Mouse (Mus musculus) spleen, embryonic (tissue): ENCODE measurements around the gene Icam5.
"Not testable (repeated sequence)": the region's sequence is repeated elsewhere in the genome, so short reads cannot be mapped to it uniquely, and the experiment has no call there.

Experiments
- CTCF ChIA-PET: fragments of 350-600 bp; sonication (Branson Sonifier 250); formaldehyde crosslinking; loops from one replicate; lab custom pipeline; 2022; lab: Charles Lee

The Icam5 gene

DNA sequence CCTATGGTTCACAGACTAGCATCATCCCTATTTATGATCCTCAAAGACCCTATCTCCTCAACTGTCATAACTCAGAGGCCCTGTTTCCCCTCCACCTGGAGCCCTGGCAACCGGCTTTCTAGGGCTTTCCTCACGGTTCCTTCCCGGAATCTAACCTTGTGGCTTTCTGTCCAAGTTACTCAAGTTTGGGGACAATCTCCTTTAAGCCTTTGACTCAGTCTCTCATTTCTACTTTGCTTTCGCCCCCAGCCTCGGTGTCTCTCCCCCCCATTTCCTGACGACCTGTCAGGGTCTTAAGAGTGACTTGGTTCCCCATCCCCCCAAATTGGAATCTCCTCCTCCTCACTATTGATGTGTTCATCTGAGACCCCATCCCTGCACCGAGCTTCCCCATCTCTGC is 618 bp downstream of the Icam5 start:
- CTCF ChIA-PET: interaction anchor here (0.7 kb wide), 1 partner anchor 187 kb away, joined by 6 read pairs; no protein-coding TSS in a partner anchor

DNA sequence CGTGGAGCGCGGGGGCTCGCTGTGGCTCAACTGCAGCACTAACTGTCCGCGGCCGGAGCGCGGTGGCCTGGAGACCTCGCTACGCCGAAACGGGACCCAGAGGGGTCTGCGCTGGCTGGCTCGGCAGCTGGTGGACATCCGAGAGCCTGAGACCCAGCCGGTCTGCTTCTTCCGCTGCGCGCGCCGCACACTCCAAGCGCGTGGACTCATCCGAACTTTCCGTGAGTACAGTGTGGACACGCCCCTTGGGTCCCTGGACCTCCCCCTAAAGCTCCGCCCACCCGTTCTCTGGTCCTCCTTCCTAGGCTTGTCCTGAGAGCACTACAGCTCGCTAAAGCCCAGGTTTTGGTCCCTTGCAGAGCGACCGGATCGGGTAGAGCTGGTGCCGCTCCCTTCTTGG is 1.3 kb downstream of the Icam5 start:
- CTCF ChIA-PET: interaction anchor here (0.6 to 0.7 kb wide), 3 partner anchors 118 to 190 kb away, joined by 3 to 9 read pairs (median 6); no protein-coding TSS in a partner anchor

DNA sequence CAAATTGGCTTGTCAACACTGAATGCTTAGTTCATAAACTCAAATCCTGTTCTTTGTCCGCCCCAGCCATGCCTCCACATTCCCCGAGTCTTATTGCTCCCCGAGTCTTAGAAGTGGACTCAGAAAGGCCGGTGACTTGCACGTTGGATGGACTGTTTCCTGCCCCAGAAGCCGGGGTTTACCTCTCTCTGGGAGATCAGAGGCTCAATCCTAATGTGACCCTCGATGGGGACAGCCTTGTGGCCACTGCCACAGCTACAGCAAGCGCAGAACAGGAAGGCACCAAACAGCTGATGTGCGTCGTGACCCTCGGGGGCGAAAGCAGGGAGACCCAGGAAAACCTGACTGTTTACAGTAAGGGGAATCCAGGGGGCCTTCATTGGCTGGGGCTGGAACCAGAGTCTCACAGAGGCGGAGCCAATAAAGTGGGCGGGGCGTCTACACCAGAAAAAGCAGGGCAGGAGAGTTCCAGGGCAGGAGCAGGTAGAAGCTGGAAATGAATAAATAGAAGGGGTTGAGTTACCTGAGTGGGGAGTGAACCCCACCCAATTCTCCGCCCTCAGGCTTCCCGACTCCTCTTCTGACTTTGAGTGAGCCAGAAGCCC is 2.7 kb downstream of the Icam5 start:
- CTCF ChIA-PET: no interaction called here

DNA sequence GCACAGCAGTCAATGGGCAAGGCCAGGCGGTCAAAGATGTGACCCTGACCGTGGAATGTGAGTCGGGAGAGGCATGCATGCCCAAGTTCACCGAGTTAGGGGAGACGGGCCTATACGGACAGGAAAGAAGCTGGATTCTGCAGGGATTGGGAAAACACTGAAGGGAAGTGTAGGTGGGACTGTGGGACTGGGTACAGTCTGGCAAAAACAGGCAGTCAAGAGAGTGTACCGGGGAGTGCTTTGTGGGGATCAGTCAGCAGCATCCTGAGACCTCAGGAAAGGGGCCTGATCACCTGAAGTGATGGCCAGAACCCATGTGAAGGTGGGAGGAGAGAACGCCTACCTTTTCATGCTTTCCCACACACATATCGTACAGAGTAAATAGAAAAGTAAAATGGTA is 3.7 kb downstream of the Icam5 start:
- CTCF ChIA-PET: interaction anchor here (0.5 kb wide), 1 partner anchor 66 kb away, joined by 3 read pairs; no protein-coding TSS in a partner anchor

DNA sequence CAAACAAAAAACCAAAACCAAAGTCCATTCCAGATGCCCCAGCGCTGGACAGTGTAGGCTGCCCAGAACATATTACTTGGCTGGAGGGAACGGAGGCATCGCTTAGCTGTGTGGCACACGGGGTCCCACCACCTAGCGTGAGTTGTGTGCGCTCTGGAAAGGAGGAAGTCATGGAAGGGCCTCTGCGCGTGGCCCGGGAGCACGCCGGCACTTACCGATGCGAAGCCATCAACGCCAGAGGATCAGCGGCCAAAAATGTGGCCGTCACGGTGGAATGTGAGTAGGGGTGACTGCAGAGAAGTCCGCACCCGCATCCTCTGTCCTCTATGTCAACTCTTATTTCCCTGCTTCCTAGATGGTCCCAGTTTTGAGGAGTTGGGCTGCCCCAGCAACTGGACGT is 4.3 kb downstream of the Icam5 start:
- CTCF ChIA-PET: no interaction called here

DNA sequence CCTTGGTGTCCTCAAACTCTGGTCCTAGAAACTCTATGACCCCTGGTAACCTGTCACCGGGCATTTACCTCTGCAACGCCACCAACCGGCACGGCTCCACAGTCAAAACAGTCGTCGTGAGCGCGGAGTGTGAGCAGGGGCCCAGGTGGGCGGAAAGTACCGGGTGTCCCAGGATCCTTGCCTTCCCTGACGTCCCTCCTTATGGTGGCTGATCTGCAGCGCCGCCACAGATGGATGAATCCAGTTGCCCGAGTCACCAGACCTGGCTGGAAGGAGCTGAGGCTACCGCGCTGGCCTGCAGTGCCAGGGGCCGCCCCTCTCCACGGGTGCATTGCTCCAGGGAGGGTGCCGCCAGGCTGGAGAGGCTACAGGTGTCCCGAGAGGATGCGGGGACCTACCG is 4.8 kb downstream of the Icam5 start:
- CTCF ChIA-PET: no interaction called here

DNA sequence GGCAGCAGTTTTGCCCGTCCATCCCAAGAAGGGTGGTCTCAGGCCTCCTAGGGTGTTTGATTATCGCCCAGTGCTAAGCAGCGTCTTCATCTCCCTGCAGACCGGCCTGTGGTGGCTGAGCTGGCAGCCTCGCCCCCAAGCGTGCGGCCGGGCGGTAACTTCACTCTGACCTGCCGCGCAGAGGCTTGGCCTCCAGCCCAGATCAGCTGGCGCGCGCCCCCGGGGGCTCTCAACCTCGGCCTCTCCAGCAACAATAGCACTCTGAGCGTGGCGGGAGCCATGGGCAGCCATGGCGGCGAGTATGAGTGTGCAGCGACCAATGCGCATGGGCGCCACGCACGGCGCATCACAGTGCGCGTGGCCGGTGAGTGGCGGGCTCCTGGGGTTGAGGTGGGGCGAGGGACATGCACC is 5.6 kb downstream of the Icam5 start:
- CTCF ChIA-PET: interaction anchor here (0.6 kb wide), 1 partner anchor 387 kb away, joined by 3 read pairs; the partner anchor contains the start of gene Dnm2

DNA sequence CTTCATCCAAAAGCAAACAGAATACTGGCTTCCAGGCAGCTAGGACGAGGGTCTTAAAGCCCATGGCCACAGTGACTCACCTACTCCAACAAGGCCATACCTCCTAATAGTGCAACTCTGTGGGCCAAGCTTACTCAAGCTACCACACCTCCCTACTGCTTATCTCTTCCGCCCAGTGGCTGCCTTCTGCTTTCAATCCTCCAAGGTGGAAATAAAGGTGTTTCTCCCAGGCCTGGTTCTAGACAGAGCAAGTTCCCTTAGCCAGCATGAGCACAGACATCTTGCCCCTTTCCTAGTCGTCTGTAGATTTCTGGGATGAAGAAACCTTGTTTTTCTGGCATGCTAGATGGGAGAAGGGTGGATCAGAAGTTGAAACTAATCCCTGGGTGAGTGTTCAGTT is 7.9 kb downstream of the Icam5 start:
- CTCF ChIA-PET: no interaction called here

DNA sequence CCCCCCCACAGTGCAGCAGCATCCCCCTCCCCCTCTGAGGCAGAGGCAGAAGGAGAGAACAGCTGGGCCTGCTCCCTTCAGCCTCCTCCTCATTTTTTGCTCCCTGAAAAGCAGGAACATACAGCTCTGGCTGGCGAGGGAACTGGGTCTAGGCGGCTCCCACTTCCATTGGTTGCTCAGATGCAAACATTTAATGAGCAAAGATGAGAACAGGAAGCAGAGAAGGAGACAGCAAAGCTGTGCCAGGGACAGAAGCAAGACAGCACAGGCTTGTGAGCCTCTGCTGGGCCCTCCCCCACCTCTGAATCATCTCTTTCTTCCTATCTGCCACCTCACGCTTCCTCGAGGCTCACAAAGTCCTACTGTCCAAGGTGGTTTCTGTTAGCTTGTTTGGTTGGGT is 9.4 kb downstream of the Icam5 start:
- CTCF ChIA-PET: no interaction called here

DNA sequence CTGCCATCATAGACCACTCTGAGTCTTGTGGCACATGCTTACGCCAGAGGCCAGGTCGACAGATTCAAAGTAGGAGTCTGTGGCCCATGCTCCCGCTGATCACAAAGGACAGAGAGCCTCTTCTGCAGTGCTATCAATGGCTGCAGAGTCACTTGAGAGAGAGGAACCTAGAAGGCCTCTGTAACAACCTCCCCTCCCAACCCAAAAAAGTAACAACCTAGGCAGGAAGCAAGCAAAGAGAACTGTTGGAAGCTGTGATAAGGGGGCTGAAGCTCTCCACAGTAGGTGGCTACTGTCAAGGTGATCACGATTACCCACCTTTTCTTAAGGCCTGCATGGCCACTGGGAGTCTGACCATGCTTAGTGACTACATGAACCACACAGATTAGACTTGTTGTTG is 11.7 kb downstream of the Icam5 start:
- CTCF ChIA-PET: no interaction called here

DNA sequence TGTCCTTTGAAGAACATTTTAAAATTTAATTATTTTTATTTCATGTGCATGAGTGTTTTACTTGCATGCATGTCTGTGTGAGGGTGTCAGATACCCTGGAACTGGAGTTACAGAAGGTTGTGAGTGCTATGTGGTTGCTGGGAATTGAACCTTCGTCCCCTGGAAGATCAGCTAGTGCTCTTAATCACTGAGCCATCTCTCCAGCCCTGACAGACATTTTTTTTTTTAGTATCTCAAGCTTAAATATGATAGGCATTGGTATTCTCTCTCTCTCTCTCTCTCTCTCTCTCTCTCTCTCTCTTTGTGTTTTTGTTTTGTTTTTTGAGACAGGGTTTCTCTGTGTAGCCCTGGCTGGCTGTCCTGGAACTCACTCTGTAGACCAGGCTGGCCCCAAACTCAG is 12.9 kb downstream of the Icam5 start:
- CTCF ChIA-PET: not testable (repeated sequence)

DNA sequence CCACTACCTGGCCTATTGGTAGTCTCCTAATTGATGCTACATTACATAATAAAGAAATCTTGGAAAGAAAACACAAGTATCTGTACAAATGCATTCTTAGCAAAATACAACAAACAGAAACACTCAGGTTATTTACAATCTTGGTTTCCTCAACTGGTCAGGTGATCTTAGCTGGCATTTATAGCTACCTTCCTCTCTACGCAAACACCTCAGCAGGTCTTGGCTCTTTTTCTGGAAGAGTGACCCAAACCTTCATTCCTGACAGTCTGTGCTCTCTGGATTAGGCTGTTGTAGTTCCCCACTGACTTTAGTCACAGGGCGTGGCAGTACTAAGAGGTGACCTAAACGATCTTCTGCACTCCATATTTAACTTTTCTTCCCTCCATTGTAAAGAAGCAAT is 13.4 kb downstream of the Icam5 start:
- CTCF ChIA-PET: no interaction called here

DNA sequence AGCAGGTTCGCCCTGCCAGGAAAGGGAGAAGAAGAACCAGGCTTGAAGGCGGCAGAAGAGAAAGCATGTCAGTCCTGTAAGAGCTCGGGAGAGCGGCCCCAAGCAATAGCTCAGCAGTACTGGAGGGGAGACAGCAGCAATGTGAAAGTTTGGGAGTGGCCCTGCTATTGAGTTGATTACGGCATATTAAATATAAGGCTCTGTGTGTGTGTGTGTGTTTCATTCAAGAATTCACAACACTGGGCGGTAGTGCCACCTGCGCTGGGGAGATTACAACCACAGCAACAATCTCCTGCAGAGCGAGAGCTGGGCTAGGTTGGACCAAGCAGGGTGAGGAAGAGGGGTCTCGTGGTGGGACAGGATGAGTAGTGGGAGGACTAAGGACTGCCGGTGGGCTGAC is 19.7 kb downstream of the Icam5 start:
- CTCF ChIA-PET: no interaction called here

DNA sequence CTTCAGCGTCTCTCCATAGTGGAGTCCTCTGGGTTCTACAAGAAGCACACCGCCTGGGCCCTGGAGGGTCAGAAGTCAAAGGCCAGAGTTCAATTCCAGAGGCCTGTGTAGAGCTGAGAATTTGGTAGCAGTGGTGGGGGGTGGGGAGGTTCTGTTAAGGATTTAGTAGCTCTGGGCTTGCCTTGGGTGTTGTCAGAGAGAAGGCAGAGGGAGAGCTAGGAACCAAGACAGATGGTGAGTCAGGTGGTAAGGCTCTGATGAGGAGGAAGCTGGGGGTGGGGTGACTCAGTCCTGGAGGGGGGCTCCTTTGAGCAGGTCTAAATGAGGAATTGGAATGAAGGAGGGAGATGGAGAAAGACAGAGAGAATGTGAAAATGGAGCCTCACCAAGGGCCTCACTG is 31.1 kb downstream of the Icam5 start:
- CTCF ChIA-PET: no interaction called here

DNA sequence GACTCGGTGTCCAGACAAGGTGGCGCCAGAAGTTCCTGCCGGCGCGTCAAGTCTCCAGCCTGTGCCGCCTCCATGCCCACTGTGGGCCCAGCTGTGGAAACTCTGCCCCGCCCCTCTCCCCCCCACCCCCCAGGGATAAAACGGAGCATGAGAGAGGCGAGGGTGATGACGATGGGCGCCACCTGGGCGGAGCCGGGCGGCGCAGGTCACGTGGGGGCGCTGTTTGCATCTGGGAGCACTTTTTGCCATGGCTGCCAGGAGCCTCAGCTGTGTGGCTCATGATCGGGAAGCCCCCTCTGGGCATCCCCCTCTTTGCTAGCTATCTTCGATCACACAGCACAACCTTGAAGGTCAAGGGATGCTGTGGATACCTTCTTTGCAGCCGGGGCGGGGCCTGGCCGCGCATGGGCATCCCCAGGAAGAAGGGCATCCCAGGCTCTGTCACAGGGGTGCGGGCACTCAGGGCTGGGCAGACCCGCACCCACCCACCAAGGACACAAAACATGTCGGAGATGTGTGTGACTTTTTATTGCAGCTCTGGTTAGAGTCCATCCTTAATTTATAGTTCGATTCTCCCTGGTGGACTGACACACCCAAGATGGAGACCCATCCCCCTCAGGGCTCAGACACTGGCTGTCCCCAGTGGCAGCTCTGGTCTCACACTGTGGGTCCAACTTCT is 35.3 kb downstream of the Icam5 start, which contains the start of gene Zglp1:
TSS of gene Zglp1 (minus strand) at position 88 of the 679 bp plus-strand sequence.
- CTCF ChIA-PET: interaction anchor here (0.5 kb wide), 1 partner anchor 56 kb away, joined by 6 read pairs; no protein-coding TSS in a partner anchor

DNA sequence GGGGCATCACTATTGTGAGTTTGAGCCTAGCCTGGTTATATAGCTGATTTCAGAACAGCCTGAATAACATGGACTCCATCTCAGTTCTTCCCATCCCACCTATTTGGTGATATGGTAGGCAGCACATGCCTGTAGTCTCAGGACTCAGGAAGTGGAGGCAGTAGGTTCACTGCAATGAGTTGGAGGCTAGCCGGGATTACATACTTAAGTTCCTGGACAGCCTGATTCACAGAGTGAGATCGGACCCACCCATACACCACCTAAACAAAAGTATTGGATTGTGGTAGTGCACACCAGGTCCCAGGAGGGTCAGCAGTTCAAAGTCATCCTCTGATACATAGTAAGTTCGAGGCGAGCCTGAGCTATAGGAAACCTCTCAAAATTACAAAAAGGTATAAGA is 40.8 kb downstream of the Icam5 start:
- CTCF ChIA-PET: interaction anchor here (0.6 kb wide), 1 partner anchor 42 kb away, joined by 3 read pairs; no protein-coding TSS in a partner anchor

DNA sequence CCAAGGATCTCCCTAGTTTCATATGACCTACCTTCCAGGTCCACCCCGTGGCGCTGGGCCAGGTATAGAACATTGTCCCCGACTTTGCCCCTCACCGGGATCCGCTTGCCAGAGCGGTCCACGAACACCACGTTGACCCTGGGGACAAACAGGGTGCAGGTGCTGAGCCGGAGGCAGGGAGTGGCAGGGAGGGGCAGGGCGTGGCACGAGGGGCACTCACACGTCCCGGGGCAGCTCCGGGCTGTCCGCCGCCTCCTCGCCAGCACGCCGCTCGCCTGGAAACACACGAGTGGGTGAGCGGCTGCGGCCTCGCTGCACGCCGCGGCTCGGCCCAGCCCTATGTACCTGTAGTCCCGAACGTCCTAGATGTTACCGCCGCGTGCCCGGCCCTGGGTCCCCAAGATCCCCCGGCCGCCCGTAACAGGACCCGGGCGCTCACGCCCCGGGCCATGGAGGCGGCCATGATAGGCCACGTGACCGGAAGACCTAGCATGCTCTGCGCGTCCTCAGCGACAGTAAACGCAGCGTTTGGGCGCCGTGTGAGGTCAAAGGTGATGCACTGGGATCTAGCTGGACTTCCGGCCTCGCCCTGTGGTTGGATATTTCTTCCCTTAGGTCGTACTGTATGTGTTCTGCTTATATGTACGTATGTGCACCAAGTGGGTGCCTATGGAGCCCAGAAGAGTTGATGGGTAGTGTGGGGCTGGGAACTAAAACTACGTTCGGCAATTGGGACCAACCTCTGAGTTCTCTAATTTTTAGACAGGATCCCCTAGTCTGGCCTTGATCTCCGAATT is 41.4 kb downstream of the Icam5 start, which contains the start of the genes Gm49373 and Fdx1l:
TSS of gene Gm49373 (minus strand) at position 53 of the 797 bp plus-strand sequence.
TSS of gene Fdx1l (minus strand) at position 571 of the 797 bp plus-strand sequence.
- CTCF ChIA-PET: interaction anchor here (0.6 kb wide), 3 partner anchors 35 to 46 kb away, joined by 3 to 16 read pairs (median 3); no protein-coding TSS in a partner anchor

DNA sequence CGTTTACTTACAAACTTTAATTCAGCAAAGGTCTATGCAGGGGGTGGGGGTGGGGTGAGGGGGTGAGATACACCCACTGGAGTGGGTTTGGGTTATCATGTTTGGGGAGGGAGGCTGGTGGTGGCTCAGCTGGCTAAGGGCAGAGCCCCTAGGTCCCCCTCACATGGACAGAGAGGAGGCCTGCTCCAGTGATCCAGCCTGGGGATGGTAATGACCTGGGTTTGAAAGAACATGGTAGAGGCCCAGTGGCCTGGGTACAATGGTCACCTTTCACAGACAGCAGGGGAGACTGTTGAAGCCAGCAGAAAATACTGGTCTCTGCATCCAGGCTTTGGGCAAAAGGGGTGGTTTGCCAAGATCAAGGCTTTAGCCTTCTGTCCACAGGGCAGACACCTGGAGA is 42.3 kb downstream of the Icam5 start:
- CTCF ChIA-PET: interaction anchor here (0.6 kb wide), 2 partner anchors 34 to 47 kb away, joined by 3 to 16 read pairs; no protein-coding TSS in a partner anchor

DNA sequence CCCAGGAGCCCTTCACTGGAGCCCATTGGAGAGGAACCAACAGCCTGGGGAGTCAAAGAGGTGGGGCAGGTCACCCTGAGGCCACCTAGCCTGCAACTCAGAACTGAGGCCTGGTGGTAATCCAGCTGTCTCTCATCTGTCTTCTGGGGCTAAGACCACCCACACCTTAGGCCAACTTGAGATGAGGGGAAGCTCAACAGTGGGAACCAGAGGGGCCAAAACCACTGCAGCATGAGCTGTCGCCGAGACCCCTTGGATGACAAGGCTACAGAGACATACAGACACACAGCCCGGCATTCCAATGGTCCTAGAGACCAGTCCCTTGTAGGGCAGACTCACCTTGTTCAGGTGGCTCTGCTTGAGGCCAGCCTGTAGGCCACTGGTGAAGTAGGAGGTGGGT is 43.8 kb downstream of the Icam5 start:
- CTCF ChIA-PET: no interaction called here

DNA sequence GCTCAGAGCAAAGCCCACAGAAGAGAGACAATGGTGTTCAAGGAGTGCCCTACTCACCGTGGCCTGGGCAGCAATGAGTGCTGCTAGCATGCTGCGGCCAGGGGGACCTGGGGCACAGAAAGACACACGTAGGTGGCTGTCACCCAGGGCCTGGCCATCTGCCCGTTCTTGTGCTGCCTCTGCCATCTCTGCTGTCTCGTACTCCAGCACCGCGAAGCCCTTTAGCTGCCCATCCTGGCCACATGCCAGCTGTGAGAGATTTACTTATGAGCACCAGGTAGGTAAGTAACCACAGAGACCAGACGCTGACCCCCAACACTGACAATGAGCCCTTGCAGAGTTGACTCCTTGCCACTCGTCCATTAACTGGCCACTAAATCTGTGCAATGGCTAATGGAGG is 49.3 kb downstream of the Icam5 start:
- CTCF ChIA-PET: no interaction called here

DNA sequence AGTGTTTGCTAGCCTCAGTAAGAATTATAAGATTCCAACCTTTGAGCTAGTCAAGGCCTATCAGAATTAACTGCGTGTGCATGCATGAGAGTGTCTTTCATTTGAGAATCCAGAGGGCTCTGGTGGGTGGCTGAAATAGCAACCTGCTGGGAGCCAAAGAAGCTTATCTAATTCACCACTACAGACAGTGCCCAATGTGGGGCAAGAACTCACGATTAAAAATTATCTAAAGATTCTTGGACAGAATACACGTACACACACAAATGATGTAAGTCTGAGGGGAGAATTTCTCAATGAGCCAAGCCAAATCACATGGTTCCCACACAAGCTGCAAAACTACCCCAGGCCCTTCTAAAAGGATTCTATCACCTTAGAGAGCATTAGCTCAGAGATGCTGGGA is 51.5 kb downstream of the Icam5 start:
- CTCF ChIA-PET: no interaction called here
